Mouse (Mus musculus) inflammation-experienced regulatory T-cells, adult 16 weeks (primary cell): ENCODE measurements around the gene Scgb1b11. TPM values are rescaled to one million over a fixed set of nuclear protein-coding genes. Genes with fewer than 3 reads are reported as not detected.

Source experiments
- polyA plus RNA-seq: library from polyadenylated mRNA; unstranded; fragments of 100-300 nt; shearing (Covaris generic); gene quantifications from one replicate; pipeline ENCODE4 v1.2.1, GENCODE M21; 2017

Scgb1b11 gene
- not detected for polyA plus RNA-seq

GRCm38 (mm10) chr7:32222540-32222939, at the start of gene Scgb1b11:
Gene Scgb1b11 (plus strand): TSS chr7:32222840.

GRCm38 (mm10) chr7:32211045-32211444, 11.6 kb upstream of the Scgb1b11 start, which contains the start of gene Scgb2b11:
Gene Scgb2b11 (minus strand): TSS chr7:32211145.

Other genes starting within 250 kb of the Scgb1b11 start
- not detected for gene Scgb1b10, start 122.0 kb upstream of the Scgb1b11 start, polyA plus RNA-seq
- not detected for gene Scgb2b11, start 11.7 kb upstream of the Scgb1b11 start, polyA plus RNA-seq
- gene Scgb2b12, start 104.4 kb downstream of the Scgb1b11 start, polyA plus RNA-seq = not detected
- gene Scgb1b12, start 111.3 kb downstream of the Scgb1b11 start, polyA plus RNA-seq = not detected
- not detected for gene Scgb1b29, start 218.7 kb downstream of the Scgb1b11 start, polyA plus RNA-seq